Mouse (Mus musculus): ENCODE measurements around the gene Bank1. TPM values are rescaled to one million over a fixed set of nuclear protein-coding genes. Genes with fewer than 3 reads are reported as not detected.

The Bank1 gene
- polyA plus RNA-seq, 1 experiment from 2014 or later, result 0.24 TPM

DNA sequence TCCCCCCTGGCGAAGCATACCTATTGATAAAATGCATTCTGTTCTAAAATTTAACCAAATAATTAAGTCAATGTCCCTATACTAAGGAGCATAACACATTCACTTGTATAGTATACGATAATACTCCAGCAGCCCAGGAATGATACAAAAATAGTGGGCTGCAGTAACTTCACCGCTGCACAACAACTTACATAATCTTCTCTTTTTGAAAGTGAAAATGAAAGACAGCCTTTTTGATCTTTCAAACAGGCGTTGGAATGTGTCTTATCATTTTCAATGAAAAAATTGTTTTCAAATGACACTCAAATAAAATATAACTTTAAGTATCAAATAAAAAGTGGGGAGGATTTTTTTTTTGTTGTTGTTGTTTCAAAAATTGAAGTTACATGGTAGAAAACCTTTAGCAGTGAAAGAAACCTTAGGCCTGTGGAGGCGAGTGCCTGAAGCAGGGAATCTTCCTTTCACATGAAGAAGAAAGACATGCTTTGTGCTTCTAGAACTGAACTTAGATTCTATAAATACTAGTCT, 224.8 kb downstream of the Bank1 start:
- Histone ChIP-seq H3K27me3 (replicated peaks) (no peaks in the 10 kb centered on the region), H3K9ac (no peak overlapping the region), H3K9me3 (replicated peaks) (no peaks in the 10 kb centered on the region), H3K27ac (ENCODE audit: poor library complexity, severe bottlenecking) (no peak overlapping the region), H3K4me3 (no peak overlapping the region), H3K4me1 (replicated peaks) (no peaks in the 10 kb centered on the region), H3K4me2 (no peak overlapping the region), H3K36me3 (no peaks in the 10 kb centered on the region)
- 79% methylated on average over 5 of the region's 5 CpGs for WGBS
- no peak for ATAC-seq (ENCODE audit: insufficient number of reproducible peaks, low FRiP score)

DNA sequence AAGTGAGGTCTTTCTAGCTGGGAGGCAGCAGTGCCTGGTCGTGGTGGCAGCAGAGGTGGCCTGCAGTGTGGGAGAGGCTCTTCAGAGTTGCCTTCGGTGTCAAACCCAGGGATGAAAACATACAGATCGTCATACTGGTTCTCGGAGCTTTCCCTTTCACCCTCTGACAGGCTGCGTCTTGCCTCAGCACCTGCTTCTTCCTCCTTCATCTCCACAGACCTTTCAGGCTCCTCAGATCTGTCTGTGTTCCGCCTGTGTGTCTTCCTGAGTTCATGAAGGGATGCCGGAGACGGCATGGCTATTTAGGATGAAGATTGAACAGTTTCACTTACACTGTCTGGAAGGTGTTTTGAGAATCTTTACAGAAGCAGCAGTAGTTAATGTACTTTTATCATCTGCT, 225.6 kb downstream of the Bank1 start:
- Histone ChIP-seq H3K4me1 (replicated peaks) (no peaks in the 10 kb centered on the region), H3K27ac (ENCODE audit: poor library complexity, severe bottlenecking) (no peak overlapping the region), H3K9ac (no peak overlapping the region), H3K36me3 (no peaks in the 10 kb centered on the region), H3K4me2 (no peak overlapping the region), H3K27me3 (replicated peaks) (no peaks in the 10 kb centered on the region), H3K9me3 (replicated peaks) (no peaks in the 10 kb centered on the region), H3K4me3 (no peak overlapping the region)
- ATAC-seq (ENCODE audit: insufficient number of reproducible peaks, low FRiP score), result no peak
- 79% methylated on average over 8 of the region's 8 CpGs for WGBS

DNA sequence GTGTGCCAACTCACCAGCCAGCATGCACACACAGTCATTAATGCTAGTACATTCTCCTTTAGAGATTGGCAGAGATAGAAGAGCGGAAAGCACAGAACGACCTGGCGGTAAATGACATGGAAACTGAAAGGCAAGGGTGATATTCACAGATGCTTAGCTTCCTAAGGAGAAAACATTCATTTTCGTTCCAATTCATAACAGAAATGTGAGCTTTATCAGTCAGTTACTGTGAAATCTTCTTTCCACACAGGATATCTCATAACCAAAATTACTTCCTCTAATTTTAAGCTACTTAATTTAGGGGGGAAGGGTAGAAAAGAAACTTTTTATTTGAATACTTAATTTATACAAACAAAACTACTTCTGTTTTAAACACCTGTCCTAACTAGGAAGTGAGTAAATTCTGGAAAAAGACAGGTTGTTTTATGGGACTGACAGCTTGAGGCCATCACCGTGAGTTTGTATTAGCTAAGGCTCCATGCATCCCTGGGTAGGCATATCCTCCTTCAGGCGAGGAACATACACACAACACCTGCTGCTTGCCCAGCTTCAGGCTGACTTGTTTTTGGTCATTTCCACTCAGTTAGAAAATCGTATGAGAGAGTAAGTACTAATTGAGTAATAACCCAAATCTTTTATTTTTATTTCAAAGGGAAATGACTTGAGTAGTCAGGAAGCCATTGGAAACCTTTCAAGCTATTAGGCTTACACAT, 238.8 kb downstream of the Bank1 start:
- no peak for ATAC-seq (ENCODE audit: insufficient number of reproducible peaks, low FRiP score)
- no peak overlapping the region for H3K9ac ChIP-seq

DNA sequence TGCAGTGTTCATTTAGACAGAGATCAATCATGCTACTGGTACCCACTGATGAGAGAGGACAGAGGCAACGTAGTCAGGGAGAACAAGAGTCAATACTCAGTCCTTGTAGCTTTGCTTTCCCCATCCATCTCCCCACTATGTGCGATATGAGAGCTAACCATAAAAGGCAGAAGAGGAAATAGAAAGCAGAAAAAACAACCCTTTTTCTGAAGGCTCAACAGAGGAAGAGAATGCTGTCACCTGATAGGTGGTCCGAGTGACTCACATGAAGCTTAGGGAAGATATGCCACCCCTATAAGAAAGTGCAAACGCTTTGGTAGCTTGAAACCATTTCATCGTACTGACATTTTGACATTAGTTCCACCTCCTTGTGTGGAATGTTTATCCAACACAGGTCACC, 239.4 kb downstream of the Bank1 start:
- no peaks in the 10 kb centered on the region for H3K36me3 ChIP-seq
- H3K4me2 ChIP-seq, result no peak overlapping the region
- H3K4me1 ChIP-seq (replicated peaks), result no peaks in the 10 kb centered on the region
- 70% methylated on average over 5 of the region's 5 CpGs for WGBS
- no peak overlapping the region for H3K9ac ChIP-seq
- H3K27me3 ChIP-seq (replicated peaks), result no peaks in the 10 kb centered on the region
- ATAC-seq (ENCODE audit: insufficient number of reproducible peaks, low FRiP score), result no peak
- no peaks in the 10 kb centered on the region for H3K9me3 ChIP-seq (replicated peaks)
- H3K4me3 ChIP-seq, result no peak overlapping the region
- H3K27ac ChIP-seq (ENCODE audit: poor library complexity, severe bottlenecking), result no peak overlapping the region

More for the DNA sequence above, 238.8 kb downstream of the Bank1 start:
- Histone ChIP-seq H3K4me2 (no peak overlapping the region), H3K36me3 (no peaks in the 10 kb centered on the region), H3K27me3 (replicated peaks) (no peaks in the 10 kb centered on the region), H3K9me3 (replicated peaks) (no peaks in the 10 kb centered on the region), H3K4me1 (replicated peaks) (no peaks in the 10 kb centered on the region), H3K4me3 (no peak overlapping the region), H3K27ac (ENCODE audit: poor library complexity, severe bottlenecking) (no peak overlapping the region)
- WGBS, result 70% methylated on average over 7 of the region's 7 CpGs

DNA sequence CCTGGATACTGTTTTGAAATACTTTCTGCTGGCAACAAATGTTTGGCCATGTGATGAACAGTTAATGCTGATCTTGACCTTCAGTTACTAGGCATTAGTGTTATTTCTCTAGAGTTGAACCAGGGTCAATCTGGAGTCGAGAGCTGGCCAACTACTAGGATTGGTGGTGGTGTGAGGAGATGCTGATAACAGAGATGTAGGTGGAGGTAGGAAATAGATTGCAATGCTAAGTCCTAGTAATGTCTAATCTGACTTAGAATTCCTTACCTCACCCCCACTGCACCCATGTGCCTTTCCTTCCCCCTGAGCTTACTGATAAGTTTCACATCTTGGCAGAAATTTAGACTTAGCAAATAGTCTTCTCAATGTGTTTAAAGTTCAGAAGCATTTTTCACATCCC, 240.8 kb downstream of the Bank1 start:
- Histone ChIP-seq H3K4me1 (replicated peaks) (no peaks in the 10 kb centered on the region), H3K36me3 (no peaks in the 10 kb centered on the region), H3K4me3 (no peak overlapping the region), H3K9me3 (replicated peaks) (no peaks in the 10 kb centered on the region), H3K4me2 (no peak overlapping the region), H3K9ac (no peak overlapping the region), H3K27me3 (replicated peaks) (no peaks in the 10 kb centered on the region), H3K27ac (ENCODE audit: poor library complexity, severe bottlenecking) (no peak overlapping the region)
- ATAC-seq (ENCODE audit: insufficient number of reproducible peaks, low FRiP score), result no peak
- 38% methylated on average over 1 of the region's 1 CpGs for WGBS

DNA sequence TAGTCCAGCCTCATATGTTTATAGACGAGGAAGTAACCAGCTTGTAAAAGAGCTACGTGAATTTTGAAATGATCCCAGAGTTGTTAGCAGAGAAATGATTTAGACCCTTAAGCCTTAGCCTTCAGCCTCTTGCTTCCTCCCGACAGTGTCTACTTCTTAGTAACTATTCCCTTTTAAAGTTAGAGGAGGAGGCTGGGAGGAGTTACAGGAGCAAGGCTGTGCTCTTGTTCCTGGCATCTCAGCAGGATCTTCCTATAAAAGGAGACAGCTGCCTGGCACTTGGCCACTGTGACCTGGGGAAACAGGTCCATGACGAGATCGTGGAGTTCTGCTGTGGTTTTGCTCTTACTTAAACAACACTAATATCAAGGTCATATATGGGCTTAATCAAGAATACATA, 241.8 kb downstream of the Bank1 start:
- no peak overlapping the region for H3K9ac ChIP-seq
- no peaks in the 10 kb centered on the region for H3K36me3 ChIP-seq
- H3K4me2 ChIP-seq, result no peak overlapping the region
- 0 out of 2 replicates have a peak, but pooled peaks cover under 1% of the 10 kb centered on the region for H3K9me3 ChIP-seq (replicated peaks)
- H3K27me3 ChIP-seq (replicated peaks), result no peaks in the 10 kb centered on the region
- WGBS, result 63% methylated on average over 5 of the region's 5 CpGs
- no peak for ATAC-seq (ENCODE audit: insufficient number of reproducible peaks, low FRiP score)
- H3K4me1 ChIP-seq (replicated peaks), result no peaks in the 10 kb centered on the region
- no peak overlapping the region for H3K27ac ChIP-seq (ENCODE audit: poor library complexity, severe bottlenecking)
- H3K4me3 ChIP-seq, result no peak overlapping the region

DNA sequence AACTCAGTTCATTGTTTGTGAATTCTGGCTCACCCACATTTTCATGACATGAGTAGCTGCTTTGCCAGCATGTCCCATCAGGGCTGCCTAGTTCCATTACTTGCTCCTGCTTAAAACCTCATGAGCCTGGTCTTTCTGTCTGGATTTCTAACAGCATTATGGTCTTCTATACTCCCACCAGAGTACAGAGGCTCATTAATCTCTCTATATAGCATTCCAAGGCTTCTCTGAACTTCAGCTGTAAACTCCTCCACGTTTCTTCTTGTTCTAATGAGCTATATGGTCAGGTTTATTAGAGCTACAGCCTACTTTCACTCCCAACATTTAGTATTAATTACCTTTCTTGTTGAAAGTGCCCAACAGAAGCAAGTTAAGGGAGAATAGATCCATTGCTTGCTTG, 244.6 kb downstream of the Bank1 start:
- 74% methylated on average over 1 of the region's 1 CpGs for WGBS
- no peak overlapping the region for H3K9ac ChIP-seq
- H3K4me1 ChIP-seq (replicated peaks), result no peaks in the 10 kb centered on the region
- no peaks in the 10 kb centered on the region for H3K36me3 ChIP-seq
- no peak overlapping the region for H3K27ac ChIP-seq (ENCODE audit: poor library complexity, severe bottlenecking)
- H3K4me2 ChIP-seq, result no peak overlapping the region
- no peak for ATAC-seq (ENCODE audit: insufficient number of reproducible peaks, low FRiP score)
- no peaks in the 10 kb centered on the region for H3K27me3 ChIP-seq (replicated peaks)
- 0 out of 2 replicates have a peak, but pooled peaks cover 3% of the 10 kb centered on the region for H3K9me3 ChIP-seq (replicated peaks)
- no peak overlapping the region for H3K4me3 ChIP-seq

DNA sequence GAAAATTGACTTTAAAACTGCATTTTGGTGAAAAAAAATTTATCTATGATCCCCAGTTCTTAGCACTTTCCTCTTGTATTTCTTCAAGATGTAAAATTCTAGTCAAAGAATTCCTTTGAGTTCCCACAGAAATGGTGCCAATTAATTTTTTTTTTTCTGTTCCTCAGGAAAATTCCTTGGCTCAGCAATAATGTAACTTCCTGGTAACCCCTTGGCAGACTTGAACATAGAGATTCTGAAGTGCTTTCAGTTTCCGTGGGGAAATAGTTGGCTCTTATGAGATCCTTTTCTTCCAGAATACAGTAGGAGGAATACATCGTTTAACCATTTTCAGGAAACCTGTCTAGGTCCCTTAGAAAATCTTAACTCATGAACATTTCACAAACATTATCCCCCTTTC, 247.3 kb downstream of the Bank1 start:
- H3K27ac ChIP-seq (ENCODE audit: poor library complexity, severe bottlenecking), result no peak overlapping the region
- no peak for ATAC-seq (ENCODE audit: insufficient number of reproducible peaks, low FRiP score)
- no peak overlapping the region for H3K4me2 ChIP-seq
- no peaks in the 10 kb centered on the region for H3K27me3 ChIP-seq (replicated peaks)
- 63% methylated on average over 2 of the region's 2 CpGs for WGBS
- H3K4me3 ChIP-seq, result no peak overlapping the region
- H3K36me3 ChIP-seq, result no peaks in the 10 kb centered on the region
- H3K4me1 ChIP-seq (replicated peaks), result no peaks in the 10 kb centered on the region
- H3K9ac ChIP-seq, result no peak overlapping the region
- H3K9me3 ChIP-seq (replicated peaks), result 0 out of 2 replicates have a peak, but pooled peaks cover 3% of the 10 kb centered on the region

DNA sequence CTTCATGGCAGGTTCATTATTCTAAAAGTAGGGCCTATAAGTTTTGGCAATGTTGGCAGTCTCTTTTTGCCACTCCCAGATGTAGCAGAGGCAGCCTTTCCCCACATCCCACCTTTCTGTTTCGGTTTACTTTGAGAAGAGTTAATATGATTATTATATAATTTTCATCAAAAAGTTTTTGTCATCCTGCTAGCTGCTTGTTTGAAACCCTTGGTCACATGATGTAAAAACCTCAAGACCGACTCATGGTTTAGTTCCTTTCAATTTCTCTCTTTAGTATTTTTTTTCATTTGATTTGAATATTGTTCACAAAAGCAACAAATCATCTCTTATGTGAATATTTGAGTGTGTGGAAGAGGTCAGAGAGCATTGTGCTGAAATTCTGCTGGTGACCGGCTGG, 255.5 kb downstream of the Bank1 start:
- Histone ChIP-seq H3K27ac (ENCODE audit: poor library complexity, severe bottlenecking) (no peak overlapping the region), H3K9me3 (replicated peaks) (no peaks in the 10 kb centered on the region), H3K4me3 (no peak overlapping the region), H3K4me2 (no peak overlapping the region), H3K4me1 (replicated peaks) (no peaks in the 10 kb centered on the region), H3K9ac (no peak overlapping the region), H3K36me3 (no peaks in the 10 kb centered on the region), H3K27me3 (replicated peaks) (no peaks in the 10 kb centered on the region)
- WGBS, result 84% methylated on average over 3 of the region's 3 CpGs
- no peak for ATAC-seq (ENCODE audit: insufficient number of reproducible peaks, low FRiP score)

DNA sequence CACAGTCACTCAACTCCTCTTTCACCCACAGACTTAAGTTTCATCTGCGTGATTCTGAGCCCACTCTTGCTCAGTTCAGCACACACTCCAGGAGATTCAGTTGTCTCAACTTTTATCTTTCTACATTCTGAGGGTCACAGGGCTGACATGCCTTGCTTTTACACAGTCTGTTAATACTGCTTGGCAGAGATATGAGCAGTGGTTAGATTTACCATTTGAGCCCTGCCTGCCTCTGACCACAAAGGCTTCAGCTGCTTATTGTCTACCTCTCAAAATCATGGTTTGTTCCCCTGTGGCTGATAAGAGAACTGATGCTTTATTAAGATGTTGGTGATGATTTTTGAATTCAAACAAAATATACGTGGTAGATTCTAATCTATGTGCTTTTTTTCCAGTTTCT, 264.0 kb downstream of the Bank1 start:
- no peaks in the 10 kb centered on the region for H3K9me3 ChIP-seq (replicated peaks)

DNA sequence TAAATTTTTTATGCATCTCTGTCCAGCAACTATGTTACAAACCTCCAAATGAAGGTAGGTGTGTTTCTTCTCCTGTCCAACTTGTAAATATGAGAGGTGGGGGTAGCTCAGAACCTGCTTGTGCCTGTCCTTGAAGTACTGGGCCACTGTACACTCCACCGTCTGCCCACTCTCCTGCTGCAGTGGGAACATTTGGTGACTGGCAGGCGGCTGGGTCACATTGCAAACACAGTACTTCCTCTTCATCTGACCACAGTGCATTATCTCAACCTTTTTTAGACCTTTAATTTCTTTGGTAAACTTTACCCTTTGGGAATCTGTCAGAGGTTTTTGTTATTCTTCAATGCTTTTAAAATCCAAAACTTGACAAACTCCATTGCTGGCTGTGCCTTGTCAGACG, 275.2 kb downstream of the Bank1 start:
- Histone ChIP-seq H3K9ac (no peak overlapping the region), H3K9me3 (replicated peaks) (no peaks in the 10 kb centered on the region), H3K4me1 (replicated peaks) (no peaks in the 10 kb centered on the region), H3K4me2 (no peak overlapping the region), H3K36me3 (no peaks in the 10 kb centered on the region), H3K27me3 (replicated peaks) (no peaks in the 10 kb centered on the region), H3K27ac (ENCODE audit: poor library complexity, severe bottlenecking) (no peak overlapping the region), H3K4me3 (no peak overlapping the region)
- ATAC-seq (ENCODE audit: insufficient number of reproducible peaks, low FRiP score), result no peak
- WGBS, result 62% methylated on average over 3 of the region's 3 CpGs

More for the DNA sequence above, 264.0 kb downstream of the Bank1 start:
- H3K36me3 ChIP-seq, result no peaks in the 10 kb centered on the region
- no peak overlapping the region for H3K9ac ChIP-seq
- H3K4me2 ChIP-seq, result no peak overlapping the region
- H3K27me3 ChIP-seq (replicated peaks), result no peaks in the 10 kb centered on the region
- no peak overlapping the region for H3K4me3 ChIP-seq
- 62% methylated on average over 2 of the region's 2 CpGs for WGBS
- H3K27ac ChIP-seq (ENCODE audit: poor library complexity, severe bottlenecking), result no peak overlapping the region
- no peaks in the 10 kb centered on the region for H3K4me1 ChIP-seq (replicated peaks)
- ATAC-seq (ENCODE audit: insufficient number of reproducible peaks, low FRiP score), result no peak

DNA sequence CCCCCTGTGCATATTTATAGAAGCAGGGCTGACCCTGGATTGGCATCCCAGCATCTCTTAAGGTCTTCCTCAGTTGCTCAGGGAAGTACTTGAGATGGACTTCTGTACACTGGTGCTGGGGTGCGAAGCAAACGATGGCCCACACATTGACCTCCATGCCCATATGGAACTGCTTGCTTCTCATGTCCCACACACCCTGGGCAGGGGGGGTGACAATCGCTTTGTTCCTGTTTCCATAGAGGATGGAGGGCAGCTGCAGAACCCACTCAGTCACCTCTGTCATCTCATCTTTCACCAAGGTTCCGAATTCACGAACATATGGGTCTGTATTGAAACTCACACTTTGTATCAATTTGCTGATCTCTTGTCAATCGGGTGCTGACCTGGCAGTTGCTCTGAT, 275.7 kb downstream of the Bank1 start:
- Histone ChIP-seq H3K9me3 (replicated peaks) (no peaks in the 10 kb centered on the region), H3K36me3 (no peaks in the 10 kb centered on the region), H3K9ac (no peak overlapping the region), H3K27me3 (replicated peaks) (no peaks in the 10 kb centered on the region), H3K4me1 (replicated peaks) (no peaks in the 10 kb centered on the region), H3K4me2 (no peak overlapping the region), H3K27ac (ENCODE audit: poor library complexity, severe bottlenecking) (no peak overlapping the region), H3K4me3 (no peak overlapping the region)
- WGBS, result 78% methylated on average over 6 of the region's 6 CpGs
- no peak for ATAC-seq (ENCODE audit: insufficient number of reproducible peaks, low FRiP score)

Data from heart, embryonic 12.5 days (tissue).